Mouse (Mus musculus) midbrain, postnatal 0 days (tissue): ENCODE data around the gene Gale. TPM values are rescaled to one million over a fixed set of nuclear protein-coding genes. Genes with fewer than 3 reads are reported as not detected.

Experiments used
- ATAC-seq: fragments of 200-750 bp; cut with Nextera tagmentation; 2 replicates; pipeline ENCODE4 v1.8.0; 2017; ENCODE audit warnings: moderate number of reproducible peaks, mild to moderate bottlenecking, moderate TSS enrichment, moderate library complexity; ENCODE audit not compliant: low FRiP score
- DNase-seq: peaks from one replicate; pipeline ENCODE4 v3.0.0-alpha.2; 2015; ENCODE audit warnings: low spot score
- H3K27ac ChIP-seq: fragments of 300-500 bp; sonication (generic); 2 replicates; pipeline ENCODE4 v1.5.1; 2014; ENCODE audit warnings: low read depth, mild to moderate bottlenecking, low read length, mixed read lengths
- H3K27me3 ChIP-seq: fragments of 300-500 bp; sonication (generic); 2 replicates; pipeline ENCODE4 v1.6.1; 2014; ENCODE audit warnings: low read length, control low read depth, mixed read lengths; ENCODE audit not compliant: insufficient read depth
- H3K36me3 ChIP-seq: fragments of 300-500 bp; sonication (generic); 2 replicates; pipeline ENCODE4 v1.6.1; 2014; ENCODE audit warnings: low read length, control low read depth, mixed read lengths; ENCODE audit not compliant: insufficient read depth
- H3K4me1 ChIP-seq: fragments of 300-500 bp; sonication (generic); 2 replicates; pipeline ENCODE4 v1.6.1; 2014; ENCODE audit warnings: mild to moderate bottlenecking, control low read depth, antibody characterized with exemption, low read length, mixed read lengths; ENCODE audit not compliant: insufficient read depth
- H3K4me2 ChIP-seq: fragments of 300-500 bp; sonication (generic); 2 replicates; pipeline ENCODE4 v1.6.1; 2014; ENCODE audit warnings: low read depth, mild to moderate bottlenecking, low read length, mixed read lengths; ENCODE audit not compliant: poor library complexity, severe bottlenecking
- H3K4me3 ChIP-seq: fragments of 300-500 bp; sonication (generic); 2 replicates; pipeline ENCODE4 v1.5.1; 2014; ENCODE audit warnings: low read depth, mild to moderate bottlenecking, low read length, moderate library complexity
- H3K9ac ChIP-seq: fragments of 300-500 bp; sonication (generic); replicated peaks from 2 replicates; pipeline ENCODE4 v1.6.1; 2014; ENCODE audit warnings: mild to moderate bottlenecking, low read length, moderate library complexity, mixed read lengths; ENCODE audit not compliant: poor library complexity, severe bottlenecking
- H3K9me3 ChIP-seq: fragments of 300-500 bp; sonication (generic); 2 replicates; pipeline ENCODE4 v1.6.1; 2016; ENCODE audit warnings: low read length, control low read depth
- CTCF ChIP-seq: IDR thresholded peaks from 2 replicates; pipeline ENCODE4 v1.5.1; 2016; ENCODE audit warnings: antibody characterized with exemption, mild to moderate bottlenecking
- WGBS: fragments of 180-500 bp; shearing (Covaris S2); extraction: QIAGEN DNeasy Blood & Tissue Kit; methylation state at CpG from one replicate; pipeline ENCODE4 v1.1.7; 2014; 5-methylcytosine and 5-hydroxymethylcytosine counted together
- polyA plus RNA-seq: library from polyadenylated mRNA; unstranded; fragments of >200 nt; fragmentation: Nextera tagmentation; extraction: Ambion mirVana; gene quantifications from 2 replicates; pipeline ENCODE4 v1.2.1, GENCODE M21; 2015
- total RNA-seq: library from RNA; depleted of rRNA; stranded (reverse); fragments of >200 nt; gene quantifications from 2 replicates; pipeline ENCODE4 v1.2.3, GENCODE M21; 2014

Gene Gale
- total and polyA plus RNA-seq, 2 experiments from 2014 or later: 33.5 to 36.7 TPM

DNA sequence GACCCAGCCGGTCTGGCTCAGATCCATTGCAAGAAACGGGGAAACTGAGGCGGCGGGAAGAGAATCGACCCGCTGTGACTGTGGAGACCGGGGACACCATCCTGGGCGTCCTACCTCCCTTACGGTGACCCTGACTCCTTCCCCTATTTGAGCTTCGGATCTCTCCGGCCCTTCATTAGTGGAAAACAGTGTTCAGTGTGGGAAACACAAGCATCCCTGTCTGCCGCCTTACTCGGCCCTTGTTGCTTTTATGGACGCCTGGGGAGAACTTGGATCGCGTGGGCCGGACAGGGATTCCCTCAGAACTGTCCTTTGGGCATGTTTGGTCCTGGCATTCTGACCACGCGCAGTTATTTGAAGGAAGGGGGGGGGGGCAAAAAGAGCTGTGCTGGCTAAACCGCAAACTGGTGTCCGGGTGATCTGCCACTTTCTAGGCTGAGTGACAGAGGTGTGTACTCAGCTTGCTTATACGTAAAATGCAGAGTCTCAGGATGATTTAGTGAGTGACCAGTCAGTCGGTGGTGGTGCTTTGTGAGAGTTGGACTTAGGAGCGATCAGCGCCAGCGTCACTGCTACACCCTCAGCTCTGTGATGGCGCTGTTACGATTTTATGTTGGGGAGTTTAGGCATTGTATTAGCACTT lies 16.7 kb upstream of the Gale start:
- 0 out of 2 replicates have a peak, but pooled peaks have one; percentile 4 for TF ChIP-seq CTCF
- H3K9me3 ChIP-seq: no peaks in the 10 kb centered on the region
- DNase-seq (peak; percentile 38), ATAC-seq (peak; percentile 24)
- peak overlapping the region; percentile 68 for H3K4me3 ChIP-seq
- peak overlapping the region; percentile 80 for H3K9ac ChIP-seq
- H3K4me1 ChIP-seq: 0 out of 2 replicates have a peak, but pooled peaks cover 3% of the 10 kb centered on the region
- peak overlapping the region; percentile 89 for H3K4me2 ChIP-seq
- H3K36me3 ChIP-seq: peaks cover under 1% of the 10 kb centered on the region; the same call in 1 of the 2 replicates
- no peaks in the 10 kb centered on the region for H3K27me3 ChIP-seq
- 1% methylated on average over 28 of the region's 28 CpGs for WGBS
- H3K27ac ChIP-seq: peak overlapping the region; percentile 77

GRCm38 (mm10) chr4:135948142-135948541 lies 15.4 kb upstream of the Gale start:
- H3K27me3 ChIP-seq: no peaks in the 10 kb centered on the region
- peaks cover 9% of the 10 kb centered on the region; the same call in 1 of the 2 replicates for H3K36me3 ChIP-seq
- no peak overlapping the region for H3K4me3 ChIP-seq
- H3K9me3 ChIP-seq: no peaks in the 10 kb centered on the region
- DNase-seq (no peak), ATAC-seq (no peak)
- H3K4me2 ChIP-seq: no peak overlapping the region
- no peak overlapping the region for H3K9ac ChIP-seq
- H3K27ac ChIP-seq: no peak overlapping the region
- 97% methylated on average over 8 of the region's 8 CpGs for WGBS
- H3K4me1 ChIP-seq: 0 out of 2 replicates have a peak, but pooled peaks cover 3% of the 10 kb centered on the region
- TF ChIP-seq CTCF: no peak

DNA sequence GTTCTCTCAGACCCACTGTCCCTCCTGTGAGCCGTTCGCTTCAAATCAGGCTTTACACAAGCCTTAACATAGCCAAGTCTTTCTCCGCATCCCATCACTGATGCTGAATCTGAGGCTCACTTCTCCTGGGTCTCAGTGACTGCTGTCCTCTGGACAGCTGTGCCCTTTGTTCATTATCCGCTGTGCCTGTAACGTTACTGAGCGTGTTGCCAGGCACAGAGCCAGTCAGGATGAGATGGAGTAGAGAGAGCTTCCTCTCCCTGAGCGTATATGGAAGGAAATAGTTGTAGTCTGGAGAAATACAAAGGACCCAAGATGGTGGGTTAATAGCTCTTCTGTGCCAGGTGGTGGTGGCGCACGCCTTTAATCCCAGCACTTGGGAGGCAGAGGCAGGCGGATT lies 14.1 kb upstream of the Gale start:
- whole genome bisulfite sequencing: 86% methylated on average over 10 of the region's 10 CpGs
- H3K36me3 ChIP-seq: peaks cover 9% of the 10 kb centered on the region; the same call in 1 of the 2 replicates
- TF ChIP-seq CTCF: no peak
- no peak for DNase-seq
- H3K4me1 ChIP-seq: 0 out of 2 replicates have a peak, but pooled peaks cover 3% of the 10 kb centered on the region
- no peaks in the 10 kb centered on the region for H3K9me3 ChIP-seq
- ATAC-seq: no peak
- no peak overlapping the region for H3K9ac ChIP-seq
- H3K4me3 ChIP-seq: no peak overlapping the region
- no peak overlapping the region for H3K4me2 ChIP-seq
- no peaks in the 10 kb centered on the region for H3K27me3 ChIP-seq
- no peak overlapping the region for H3K27ac ChIP-seq

DNA sequence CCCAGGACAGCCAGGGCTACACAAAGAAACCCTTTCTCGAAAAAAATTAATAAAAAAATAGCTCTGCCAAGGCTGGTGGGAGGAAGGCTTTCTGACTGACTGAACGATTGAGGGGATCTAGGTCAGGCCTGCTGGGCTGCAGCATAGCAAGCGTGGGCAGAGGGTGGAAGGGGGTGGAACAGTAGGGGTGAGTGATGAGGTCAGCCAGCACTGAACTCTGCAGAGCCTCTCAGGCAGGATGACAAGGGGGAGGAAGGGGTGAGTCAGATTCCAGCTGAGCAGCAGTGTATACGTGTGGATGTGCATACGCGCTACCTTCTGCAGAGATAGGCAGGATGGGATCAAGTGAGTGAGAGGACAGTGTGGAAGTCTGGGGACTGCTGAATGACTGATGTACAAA lies 13.6 kb upstream of the Gale start:
- no peak overlapping the region for H3K4me3 ChIP-seq
- H3K4me1 ChIP-seq: 0 out of 2 replicates have a peak, but pooled peaks cover 3% of the 10 kb centered on the region
- no peak overlapping the region for H3K4me2 ChIP-seq
- H3K9ac ChIP-seq: no peak overlapping the region
- H3K9me3 ChIP-seq: no peaks in the 10 kb centered on the region
- H3K36me3 ChIP-seq: peaks cover 9% of the 10 kb centered on the region; the same call in 1 of the 2 replicates
- H3K27ac ChIP-seq: no peak overlapping the region; the same call in 1 of the 2 replicates
- DNase-seq (peak; percentile 13), ATAC-seq (no peak)
- 64% methylated on average over 6 of the region's 6 CpGs for WGBS
- H3K27me3 ChIP-seq: no peaks in the 10 kb centered on the region
- TF ChIP-seq CTCF: no peak

DNA sequence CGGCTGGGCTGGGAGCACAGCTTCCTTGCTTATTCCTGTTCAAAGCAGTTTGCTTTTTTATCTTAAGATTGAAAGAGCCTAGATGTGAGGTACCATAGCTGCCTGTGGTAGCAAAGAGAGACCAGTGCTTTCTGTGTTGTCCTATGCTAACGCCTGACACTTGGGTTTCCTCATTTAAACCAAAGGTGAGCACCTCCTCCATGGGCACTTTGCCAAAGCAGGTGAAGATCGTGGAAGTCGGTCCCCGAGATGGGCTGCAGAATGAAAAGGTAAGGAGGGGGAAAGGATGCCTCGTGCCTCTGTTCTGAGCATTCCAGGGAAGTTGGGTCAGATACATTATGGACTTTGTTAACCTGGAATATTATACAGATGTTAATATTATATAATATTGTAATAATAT lies 13.2 kb upstream of the Gale start:
- Histone ChIP-seq H3K27ac (no peak overlapping the region), H3K4me3 (no peak overlapping the region), H3K9me3 (no peaks in the 10 kb centered on the region), H3K27me3 (no peaks in the 10 kb centered on the region), H3K4me2 (no peak overlapping the region), H3K9ac (no peak overlapping the region), H3K36me3 (peaks cover 9% of the 10 kb centered on the region), H3K4me1 (0 out of 2 replicates have a peak, but pooled peaks cover 3% of the 10 kb centered on the region)
- TF ChIP-seq CTCF: no peak
- DNase-seq (no peak), ATAC-seq (no peak)
- 89% methylated on average over 6 of the region's 6 CpGs for WGBS

GRCm38 (mm10) chr4:135951505-135951904 lies 12.0 kb upstream of the Gale start:
- DNase-seq: no peak
- H3K4me1 ChIP-seq: 0 out of 2 replicates have a peak, but pooled peaks cover 3% of the 10 kb centered on the region
- no peaks in the 10 kb centered on the region for H3K27me3 ChIP-seq
- H3K9me3 ChIP-seq: no peaks in the 10 kb centered on the region
- no peak overlapping the region for H3K4me2 ChIP-seq
- peaks cover 17% of the 10 kb centered on the region for H3K36me3 ChIP-seq
- TF ChIP-seq CTCF: peak; percentile 56
- 95% methylated on average over 3 of the region's 3 CpGs for WGBS
- ATAC-seq: no peak
- H3K4me3 ChIP-seq: no peak overlapping the region
- no peak overlapping the region for H3K27ac ChIP-seq
- H3K9ac ChIP-seq: no peak overlapping the region
